Mouse (Mus musculus) layer of hippocampus, adult 2 months (tissue): ENCODE results near the gene Tnrc18. TPM values are rescaled to one million over a fixed set of nuclear protein-coding genes. Genes with fewer than 3 reads are reported as not detected.
A peak's percentile ranks its signal among the peaks of the same experiment; 100 is the strongest.
"Not testable (repeated sequence)": the region's sequence is repeated elsewhere in the genome, so short reads cannot be mapped to it uniquely, and the experiment has no call there.

Experiments used
- DNase-seq, 2 experiments: peaks; one replicate each; pipeline ENCODE4 v3.0.0; 2022; ENCODE audit warnings: low spot score in 2 of 2
- H3K27ac ChIP-seq: fragments of 200-600 bp; 2 replicates; pipeline ENCODE4 v1.8.1; 2022
- H3K4me3 ChIP-seq: fragments of 200-600 bp; 2 replicates; pipeline ENCODE4 v1.8.1; 2022; ENCODE audit warnings: mild to moderate bottlenecking
- CTCF ChIP-seq: fragments of 200-600 bp; conservative IDR thresholded peaks from 2 replicates; pipeline ENCODE4 v1.8.1; 2022; ENCODE audit warnings: antibody characterized with exemption, mild to moderate bottlenecking, moderate library complexity
- total RNA-seq, 2 experiments: library from RNA; stranded (reverse); gene quantifications; 2 replicates each; pipeline ENCODE4 v1.2.3; 2021

Gene Tnrc18
- total RNA-seq, 2 experiments from 2014 or later, result 142 to 143 TPM

- DNase-seq, result no peak
- TF ChIP-seq CTCF, result no peak
- H3K4me3 ChIP-seq, result no peak overlapping the region
- no peak overlapping the region for H3K27ac ChIP-seq
Observed at GRCm38 (mm10) chr5:142841372-142842136, 24.1 kb upstream of the Tnrc18 start.

GRCm38 (mm10) chr5:142837427-142837826 is 20.0 kb upstream of the Tnrc18 start:
- H3K4me3 ChIP-seq, DNase-seq, H3K27ac ChIP-seq: not testable (repeated sequence)

- no peak for TF ChIP-seq CTCF
- Histone ChIP-seq H3K4me3 (no peak overlapping the region), H3K27ac (no peak overlapping the region)
- no peak for DNase-seq
Observed at GRCm38 (mm10) chr5:142836891-142837290, 19.4 kb upstream of the Tnrc18 start.

GRCm38 (mm10) chr5:142833646-142834438 is 16.4 kb upstream of the Tnrc18 start:
- Histone ChIP-seq H3K4me3 (no peak overlapping the region), H3K27ac (no peak overlapping the region)
- DNase-seq, result no peak
- TF ChIP-seq CTCF, result no peak

GRCm38 (mm10) chr5:142826131-142826530 is 8.7 kb upstream of the Tnrc18 start:
- Histone ChIP-seq H3K27ac (no peak overlapping the region), H3K4me3 (no peak overlapping the region)
- no peak for TF ChIP-seq CTCF
- DNase-seq, result no peak

GRCm38 (mm10) chr5:142825665-142826064 is 8.2 kb upstream of the Tnrc18 start:
- no peak for DNase-seq
- Histone ChIP-seq H3K4me3 (no peak overlapping the region), H3K27ac (no peak overlapping the region)
- TF ChIP-seq CTCF, result no peak

- TF ChIP-seq CTCF, result no peak
Observed at GRCm38 (mm10) chr5:142824091-142824490, 6.6 kb upstream of the Tnrc18 start.

GRCm38 (mm10) chr5:142823096-142824062 is 5.9 kb upstream of the Tnrc18 start:
- peak overlapping the region; percentile 90 for H3K4me3 ChIP-seq
- DNase-seq, result peak; percentile 69 to 75
- no peak for TF ChIP-seq CTCF
- peak overlapping the region; percentile 100 for H3K27ac ChIP-seq

More at GRCm38 (mm10) chr5:142824091-142824490, 6.6 kb upstream of the Tnrc18 start:
- Histone ChIP-seq H3K4me3 (no peak overlapping the region; the same call in 1 of the 2 replicates), H3K27ac (peak overlapping the region; percentile 100)
- no peak for DNase-seq

- peak overlapping the region; percentile 100 for H3K27ac ChIP-seq
- no peak for TF ChIP-seq CTCF
- DNase-seq, result no peak
- peak overlapping the region; percentile 90 for H3K4me3 ChIP-seq
Observed at GRCm38 (mm10) chr5:142822286-142823095, 5.0 kb upstream of the Tnrc18 start.

- no peak for DNase-seq
- Histone ChIP-seq H3K27ac (peak overlapping the region; percentile 100), H3K4me3 (peak overlapping the region; percentile 90)
- no peak for TF ChIP-seq CTCF
Observed at GRCm38 (mm10) chr5:142821974-142822285, 4.5 kb upstream of the Tnrc18 start.

- peak overlapping the region; percentile 100 for H3K27ac ChIP-seq
- DNase-seq, result peak; percentile 67 to 71
- peak; percentile 18 for TF ChIP-seq CTCF
- H3K4me3 ChIP-seq, result peak overlapping the region; percentile 90
Observed at GRCm38 (mm10) chr5:142821266-142821973, 4.0 kb upstream of the Tnrc18 start.
